Mouse (Mus musculus): ENCODE measurements around the gene Smarcal1.

DNA sequence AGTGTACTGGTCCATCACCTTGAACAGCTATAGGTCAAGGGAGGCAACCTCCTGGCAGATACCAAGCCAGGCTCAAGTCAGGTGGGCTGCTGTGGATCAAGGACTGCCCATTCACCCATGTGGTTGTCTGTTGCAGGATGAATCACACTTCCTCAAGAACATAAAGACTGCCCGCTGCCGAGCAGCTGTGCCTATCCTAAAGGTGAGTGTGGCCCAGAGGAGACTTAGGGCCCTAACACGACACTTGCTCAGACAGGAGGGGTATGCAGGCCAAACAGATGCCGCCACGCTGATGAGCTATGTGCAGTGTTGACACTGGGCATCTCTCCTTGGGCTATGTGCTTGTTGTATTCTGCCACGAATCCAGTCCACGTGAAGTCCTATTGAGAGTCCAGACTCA lies 18.2 kb downstream of the Smarcal1 start:
- no peak for TF ChIP-seq EP300 (optimal IDR thresholded peaks at IDR 0.05)
- no peak for TF ChIP-seq CTCF (IDR thresholded peaks at IDR 0.05; ENCODE audit: low read depth)

Data from stomach, postnatal 0 days (tissue).